Mouse (Mus musculus): Measurements from ENCODE around the gene Lag3. TPM values are rescaled to one million over a fixed set of nuclear protein-coding genes. Genes with fewer than 3 reads are reported as not detected.
A peak's percentile ranks its signal among the peaks of the same experiment; 100 is the strongest.
"Not testable (repeated sequence)": the region's sequence is repeated elsewhere in the genome, so short reads cannot be mapped to it uniquely, and the experiment has no call there.

The Lag3 gene
- polyA plus RNA-seq, 1 experiment from 2014 or later: 1.7 TPM

- H3K36me3 ChIP-seq (ENCODE audit: control insufficient read depth, insufficient read depth, low read length): no peaks in the 10 kb centered on the region
- H3K4me2 ChIP-seq (replicated peaks; ENCODE audit: low read depth, low read length): peak overlapping the region; percentile 72
- H3K9me3 ChIP-seq (ENCODE audit: control insufficient read depth, low read length): no peaks in the 10 kb centered on the region
- H3K4me1 ChIP-seq (ENCODE audit: control insufficient read depth, insufficient read depth, low read length): peaks cover 20% of the 10 kb centered on the region
- peak overlapping the region; percentile 66; the same call in 1 of the 2 replicates for H3K9ac ChIP-seq (ENCODE audit: low read depth, low read length)
- ATAC-seq (ENCODE audit: low FRiP score, low TSS enrichment): no peak
- 0 out of 2 replicates have a peak, but pooled peaks cover 3% of the 10 kb centered on the region for H3K27me3 ChIP-seq (ENCODE audit: control insufficient read depth, insufficient read depth, low read length)
- WGBS: 35% methylated on average over 16 of the region's 16 CpGs
- H3K27ac ChIP-seq (ENCODE audit: low read depth, low read length): peak overlapping the region; percentile 97
- peak overlapping the region; percentile 45; the same call in 1 of the 2 replicates for H3K4me3 ChIP-seq (ENCODE audit: low read length)
These were observed 6.3 kb downstream of the Lag3 start for GRCm38 (mm10) chr6:124904991-124905860.

- peak overlapping the region; percentile 72 for H3K4me2 ChIP-seq (replicated peaks; ENCODE audit: low read depth, low read length)
- peak overlapping the region; percentile 45 for H3K4me3 ChIP-seq (ENCODE audit: low read length)
- 9% methylated on average over 24 of the region's 24 CpGs for WGBS
- H3K27ac ChIP-seq (ENCODE audit: low read depth, low read length): peak overlapping the region; percentile 97
- no peaks in the 10 kb centered on the region for H3K27me3 ChIP-seq (ENCODE audit: control insufficient read depth, insufficient read depth, low read length)
- peak; percentile 80 for ATAC-seq (ENCODE audit: low FRiP score, low TSS enrichment)
- H3K4me1 ChIP-seq (ENCODE audit: control insufficient read depth, insufficient read depth, low read length): peaks cover 11% of the 10 kb centered on the region
- H3K9me3 ChIP-seq (ENCODE audit: control insufficient read depth, low read length): no peaks in the 10 kb centered on the region
- peak overlapping the region; percentile 66 for H3K9ac ChIP-seq (ENCODE audit: low read depth, low read length)
- no peaks in the 10 kb centered on the region for H3K36me3 ChIP-seq (ENCODE audit: control insufficient read depth, insufficient read depth, low read length)
These were observed 7.1 kb downstream of the Lag3 start for GRCm38 (mm10) chr6:124904161-124904981.

GRCm38 (mm10) chr6:124903580-124904151 lies 7.8 kb downstream of the Lag3 start:
- Histone ChIP-seq H3K36me3 (ENCODE audit: control insufficient read depth, insufficient read depth, low read length) (no peaks in the 10 kb centered on the region), H3K27me3 (ENCODE audit: control insufficient read depth, insufficient read depth, low read length) (no peaks in the 10 kb centered on the region), H3K27ac (ENCODE audit: low read depth, low read length) (peak overlapping the region; percentile 97), H3K4me3 (ENCODE audit: low read length) (peak overlapping the region; percentile 45), H3K9me3 (ENCODE audit: control insufficient read depth, low read length) (no peaks in the 10 kb centered on the region), H3K4me2 (replicated peaks; ENCODE audit: low read depth, low read length) (peak overlapping the region; percentile 72), H3K9ac (ENCODE audit: low read depth, low read length) (peak overlapping the region; percentile 66), H3K4me1 (ENCODE audit: control insufficient read depth, insufficient read depth, low read length) (peaks cover 11% of the 10 kb centered on the region)
- WGBS: 0% methylated on average over 23 of the region's 23 CpGs
- peak; percentile 86 for ATAC-seq (ENCODE audit: low FRiP score, low TSS enrichment)

- Histone ChIP-seq H3K27ac (ENCODE audit: low read depth, low read length) (no peak overlapping the region), H3K36me3 (ENCODE audit: control insufficient read depth, insufficient read depth, low read length) (no peaks in the 10 kb centered on the region), H3K4me3 (ENCODE audit: low read length) (no peak overlapping the region), H3K9ac (ENCODE audit: low read depth, low read length) (no peak overlapping the region), H3K9me3 (ENCODE audit: control insufficient read depth, low read length) (no peaks in the 10 kb centered on the region), H3K4me2 (replicated peaks; ENCODE audit: low read depth, low read length) (no peak overlapping the region), H3K4me1 (ENCODE audit: control insufficient read depth, insufficient read depth, low read length) (peaks cover 11% of the 10 kb centered on the region), H3K27me3 (ENCODE audit: control insufficient read depth, insufficient read depth, low read length) (no peaks in the 10 kb centered on the region)
- no peak for ATAC-seq (ENCODE audit: low FRiP score, low TSS enrichment)
These were observed 9.7 kb downstream of the Lag3 start for GRCm38 (mm10) chr6:124901851-124902250.

- Histone ChIP-seq H3K36me3 (ENCODE audit: control insufficient read depth, insufficient read depth, low read length) (no peaks in the 10 kb centered on the region), H3K4me1 (ENCODE audit: control insufficient read depth, insufficient read depth, low read length) (peaks cover 11% of the 10 kb centered on the region), H3K27ac (ENCODE audit: low read depth, low read length) (no peak overlapping the region), H3K27me3 (ENCODE audit: control insufficient read depth, insufficient read depth, low read length) (no peaks in the 10 kb centered on the region), H3K4me2 (replicated peaks; ENCODE audit: low read depth, low read length) (no peak overlapping the region), H3K9ac (ENCODE audit: low read depth, low read length) (no peak overlapping the region), H3K9me3 (ENCODE audit: control insufficient read depth, low read length) (no peaks in the 10 kb centered on the region), H3K4me3 (ENCODE audit: low read length) (no peak overlapping the region)
- ATAC-seq (ENCODE audit: low FRiP score, low TSS enrichment): no peak
- WGBS: 63% methylated on average over 10 of the region's 10 CpGs
These were observed 10.6 kb downstream of the Lag3 start for GRCm38 (mm10) chr6:124900801-124901480.

GRCm38 (mm10) chr6:124900056-124900800 lies 11.3 kb downstream of the Lag3 start:
- Histone ChIP-seq H3K4me3 (ENCODE audit: low read length) (no peak overlapping the region), H3K36me3 (ENCODE audit: control insufficient read depth, insufficient read depth, low read length) (no peaks in the 10 kb centered on the region), H3K4me2 (replicated peaks; ENCODE audit: low read depth, low read length) (no peak overlapping the region), H3K9ac (ENCODE audit: low read depth, low read length) (no peak overlapping the region), H3K27ac (ENCODE audit: low read depth, low read length) (no peak overlapping the region), H3K27me3 (ENCODE audit: control insufficient read depth, insufficient read depth, low read length) (no peaks in the 10 kb centered on the region), H3K4me1 (ENCODE audit: control insufficient read depth, insufficient read depth, low read length) (peaks cover 8% of the 10 kb centered on the region), H3K9me3 (ENCODE audit: control insufficient read depth, low read length) (no peaks in the 10 kb centered on the region)
- 62% methylated on average over 8 of the region's 8 CpGs for WGBS
- ATAC-seq (ENCODE audit: low FRiP score, low TSS enrichment): no peak

- no peak overlapping the region for H3K4me2 ChIP-seq (replicated peaks; ENCODE audit: low read depth, low read length)
- H3K36me3 ChIP-seq (ENCODE audit: control insufficient read depth, insufficient read depth, low read length): no peaks in the 10 kb centered on the region
- no peak for ATAC-seq (ENCODE audit: low FRiP score, low TSS enrichment)
- H3K27ac ChIP-seq (ENCODE audit: low read depth, low read length): no peak overlapping the region
- no peak overlapping the region for H3K9ac ChIP-seq (ENCODE audit: low read depth, low read length)
- WGBS: 48% methylated on average over 3 of the region's 3 CpGs
- H3K27me3 ChIP-seq (ENCODE audit: control insufficient read depth, insufficient read depth, low read length): no peaks in the 10 kb centered on the region
- H3K9me3 ChIP-seq (ENCODE audit: control insufficient read depth, low read length): no peaks in the 10 kb centered on the region
- H3K4me1 ChIP-seq (ENCODE audit: control insufficient read depth, insufficient read depth, low read length): no peaks in the 10 kb centered on the region
- H3K4me3 ChIP-seq (ENCODE audit: low read length): no peak overlapping the region
These were observed 13.1 kb downstream of the Lag3 start for GRCm38 (mm10) chr6:124898359-124898758.

- ATAC-seq (ENCODE audit: low FRiP score, low TSS enrichment): not testable (repeated sequence)
These were observed 17.4 kb downstream of the Lag3 start for GRCm38 (mm10) chr6:124894113-124894512.

More at GRCm38 (mm10) chr6:124894113-124894512, 17.4 kb downstream of the Lag3 start:
- not testable (repeated sequence) for H3K9ac ChIP-seq (ENCODE audit: low read depth, low read length); H3K36me3 ChIP-seq (ENCODE audit: control insufficient read depth, insufficient read depth, low read length); H3K4me1 ChIP-seq (ENCODE audit: control insufficient read depth, insufficient read depth, low read length); H3K4me2 ChIP-seq (replicated peaks; ENCODE audit: low read depth, low read length); H3K9me3 ChIP-seq (ENCODE audit: control insufficient read depth, low read length); H3K27ac ChIP-seq (ENCODE audit: low read depth, low read length); H3K27me3 ChIP-seq (ENCODE audit: control insufficient read depth, insufficient read depth, low read length); H3K4me3 ChIP-seq (ENCODE audit: low read length)
- WGBS: 66% methylated on average over 2 of the region's 2 CpGs

Measured in kidney, embryonic 14.5 days (tissue).